Mouse (Mus musculus): Measurements from ENCODE around the gene Rdh9.

DNA sequence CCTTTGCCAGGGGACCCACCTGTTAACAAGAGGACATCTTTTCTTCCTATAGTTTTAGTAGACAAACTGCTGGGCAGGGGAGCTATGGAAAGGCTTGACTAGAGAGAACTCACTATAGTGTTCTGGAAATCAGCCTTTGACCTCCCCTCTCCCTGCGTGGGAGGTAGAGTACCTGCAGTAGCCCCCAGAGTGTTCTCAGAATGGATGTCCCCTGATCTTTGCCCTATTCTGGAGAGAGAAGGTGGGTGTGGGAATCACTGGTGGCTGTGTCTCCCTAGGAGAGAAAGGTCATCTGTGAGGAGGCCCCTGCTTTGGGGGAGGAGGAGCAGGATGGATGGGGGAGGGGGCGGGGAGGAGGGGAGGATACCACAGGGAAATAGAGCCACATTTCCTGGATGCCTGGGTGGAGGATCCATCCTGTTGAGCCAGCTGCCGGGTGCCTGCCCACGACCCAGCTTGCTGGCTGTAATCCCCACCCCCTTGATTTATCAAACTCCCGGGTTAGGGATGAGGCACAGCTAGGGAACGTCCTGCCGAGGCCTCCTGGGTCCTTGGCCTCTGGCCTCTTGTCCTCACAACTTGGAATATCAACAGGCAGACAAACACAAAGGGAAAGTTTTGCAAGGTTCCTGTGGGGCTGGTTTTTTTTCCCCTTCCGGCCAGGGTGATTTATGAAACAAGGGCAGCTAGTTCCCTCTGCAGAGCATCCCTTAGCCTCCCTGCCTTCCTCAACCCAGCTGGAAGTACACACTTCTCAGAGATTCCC, 27.2 kb upstream of the Rdh9 start:
- no peak for TF ChIP-seq SMC3 (IDR thresholded peaks at IDR 0.05; ENCODE audit: low read depth, low read length)
- no peak for TF ChIP-seq E2F4 (IDR thresholded peaks at IDR 0.05; ENCODE audit: borderline replicate concordance, low read depth, low read length)
- TF ChIP-seq CTCF (IDR thresholded peaks at IDR 0.05 in 2 of 3, conservative IDR thresholded peaks at IDR 0.05 in 1 of 3; ENCODE audit: control insufficient read depth in 1 of 3, insufficient read depth in 1 of 3, low read depth in 2 of 3, low read length in 3 of 3, poor library complexity in 1 of 3, severe bottlenecking in 1 of 3), result no peak
- no peak for TF ChIP-seq BHLHE40 (IDR thresholded peaks at IDR 0.05; ENCODE audit: borderline replicate concordance, low read depth, low read length)
- TF ChIP-seq MAZ (IDR thresholded peaks at IDR 0.05; ENCODE audit: low read depth, low read length), result no peak
- TF ChIP-seq POLR2A (IDR thresholded peaks at IDR 0.05; ENCODE audit: control insufficient read depth in 1 of 2, insufficient read depth in 1 of 2, low read depth in 1 of 2, low read length in 2 of 2, poor library complexity in 1 of 2), result no peak
- no peak for TF ChIP-seq MAFK (IDR thresholded peaks at IDR 0.05; ENCODE audit: borderline replicate concordance, low read depth, low read length)
- TF ChIP-seq USF1 (IDR thresholded peaks at IDR 0.05; ENCODE audit: low read depth, low read length), result no peak
- no peak for TF ChIP-seq TCF12 (IDR thresholded peaks at IDR 0.05; ENCODE audit: low read depth, low read length)
- no peak for TF ChIP-seq ETS1 (IDR thresholded peaks at IDR 0.05; ENCODE audit: low read depth, low read length)
- TF ChIP-seq MAX (IDR thresholded peaks at IDR 0.05; ENCODE audit: low read length), result no peak

Data from MEL (cell line).